Mouse (Mus musculus): ENCODE measurements around the gene Bap1. TPM values are rescaled to one million over a fixed set of nuclear protein-coding genes. Genes with fewer than 3 reads are reported as not detected.

The Bap1 gene
- polyA plus RNA-seq, 1 experiment from 2014 or later: 125 TPM

- Histone ChIP-seq H3K4me3 (ENCODE audit: low read depth, low read length) (no peak overlapping the region), H3K36me3 (ENCODE audit: control insufficient read depth, insufficient read depth, low read length) (no peaks in the 10 kb centered on the region), H3K27ac (ENCODE audit: low read depth, low read length) (no peak overlapping the region), H3K9ac (ENCODE audit: low read length) (no peak overlapping the region), H3K4me1 (ENCODE audit: control insufficient read depth, insufficient read depth, low read length) (0 out of 2 replicates have a peak, but pooled peaks cover 2% of the 10 kb centered on the region), H3K27me3 (ENCODE audit: control insufficient read depth, insufficient read depth, low read length) (no peaks in the 10 kb centered on the region), H3K4me2 (ENCODE audit: low read depth) (no peak overlapping the region), H3K9me3 (ENCODE audit: control insufficient read depth, low read length) (no peaks in the 10 kb centered on the region)
- no peak for ATAC-seq (ENCODE audit: insufficient read depth, low FRiP score, low TSS enrichment)
- DNase-seq (ENCODE audit: low spot score): no peak
- WGBS: 94% methylated on average over 1 of the region's 1 CpGs
Measured at GRCm38 (mm10) chr14:31245946-31246345, 5.3 kb upstream of the Bap1 start.

- Histone ChIP-seq H3K27ac (ENCODE audit: low read depth, low read length) (no peak overlapping the region), H3K4me3 (ENCODE audit: low read depth, low read length) (no peak overlapping the region), H3K4me2 (ENCODE audit: low read depth) (no peak overlapping the region), H3K4me1 (ENCODE audit: control insufficient read depth, insufficient read depth, low read length) (peaks cover 9% of the 10 kb centered on the region; the same call in 1 of the 2 replicates), H3K9ac (ENCODE audit: low read length) (no peak overlapping the region), H3K9me3 (ENCODE audit: control insufficient read depth, low read length) (no peaks in the 10 kb centered on the region), H3K27me3 (ENCODE audit: control insufficient read depth, insufficient read depth, low read length) (no peaks in the 10 kb centered on the region), H3K36me3 (ENCODE audit: control insufficient read depth, insufficient read depth, low read length) (0 out of 2 replicates have a peak, but pooled peaks cover 2% of the 10 kb centered on the region)
- 92% methylated on average over 6 of the region's 6 CpGs for WGBS
- ATAC-seq (ENCODE audit: insufficient read depth, low FRiP score, low TSS enrichment) (no peak), DNase-seq (ENCODE audit: low spot score) (no peak)
Measured at GRCm38 (mm10) chr14:31248396-31248795, 2.9 kb upstream of the Bap1 start.

DNA sequence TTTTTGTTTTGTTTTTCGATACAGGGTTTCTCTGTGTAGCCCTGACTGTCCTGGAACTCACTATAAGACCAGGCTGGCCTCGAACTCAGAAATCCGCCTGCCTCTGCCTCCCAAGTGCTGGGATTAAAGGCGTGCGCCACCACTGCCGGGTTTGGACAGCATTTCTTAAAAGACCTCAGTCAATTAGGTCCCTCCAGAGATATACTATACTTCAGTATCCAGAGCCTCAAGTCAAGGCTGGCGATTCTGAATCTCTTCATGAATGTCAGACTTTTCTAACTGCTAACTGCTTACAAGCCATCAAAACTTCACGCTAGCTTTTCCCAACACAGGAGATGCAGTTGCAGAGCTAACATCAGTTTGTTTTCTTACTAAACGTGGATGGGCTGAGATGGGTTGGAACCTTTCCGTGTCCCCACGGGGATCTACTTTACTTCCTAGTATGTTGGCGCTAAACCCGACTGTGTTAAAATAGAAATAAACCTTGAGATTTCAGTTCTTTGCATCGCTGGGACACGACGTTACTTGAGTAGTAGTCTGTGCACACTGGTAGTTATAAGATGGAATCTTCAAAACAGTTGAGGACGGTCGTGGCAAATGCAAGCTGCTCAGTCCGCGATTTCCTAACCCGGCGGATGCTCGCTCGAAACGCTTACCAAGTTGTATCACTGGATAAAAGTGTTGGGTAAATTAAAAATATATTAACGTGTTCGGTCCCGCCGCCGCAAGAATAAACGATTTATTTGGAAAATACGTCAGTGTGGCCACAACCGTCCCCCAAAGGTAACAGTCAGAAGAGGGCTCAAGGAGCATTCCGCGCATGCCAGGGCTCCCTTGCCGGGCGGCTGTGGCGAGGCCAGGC lies 797 bp upstream of the Bap1 start:
- Histone ChIP-seq H3K9ac (ENCODE audit: low read length) (peak overlapping the region; percentile 97), H3K4me2 (ENCODE audit: low read depth) (peak overlapping the region; percentile 84), H3K27ac (ENCODE audit: low read depth, low read length) (peak overlapping the region; percentile 88), H3K9me3 (ENCODE audit: control insufficient read depth, low read length) (no peaks in the 10 kb centered on the region), H3K36me3 (ENCODE audit: control insufficient read depth, insufficient read depth, low read length) (peaks cover 11% of the 10 kb centered on the region), H3K4me3 (ENCODE audit: low read depth, low read length) (peak overlapping the region; percentile 92), H3K27me3 (ENCODE audit: control insufficient read depth, insufficient read depth, low read length) (no peaks in the 10 kb centered on the region), H3K4me1 (ENCODE audit: control insufficient read depth, insufficient read depth, low read length) (peaks cover 9% of the 10 kb centered on the region; the same call in 1 of the 2 replicates)
- ATAC-seq (ENCODE audit: insufficient read depth, low FRiP score, low TSS enrichment) (no peak), DNase-seq (ENCODE audit: low spot score) (no peak)
- WGBS: 22% methylated on average over 38 of the region's 38 CpGs

- peaks cover 19% of the 10 kb centered on the region for H3K36me3 ChIP-seq (ENCODE audit: control insufficient read depth, insufficient read depth, low read length)
- H3K4me1 ChIP-seq (ENCODE audit: control insufficient read depth, insufficient read depth, low read length): peaks cover 9% of the 10 kb centered on the region; the same call in 1 of the 2 replicates
- H3K4me3 ChIP-seq (ENCODE audit: low read depth, low read length): peak overlapping the region; percentile 92
- peak overlapping the region; percentile 97 for H3K9ac ChIP-seq (ENCODE audit: low read length)
- peak overlapping the region; percentile 88; the same call in 1 of the 2 replicates for H3K27ac ChIP-seq (ENCODE audit: low read depth, low read length)
- H3K27me3 ChIP-seq (ENCODE audit: control insufficient read depth, insufficient read depth, low read length): no peaks in the 10 kb centered on the region
- H3K9me3 ChIP-seq (ENCODE audit: control insufficient read depth, low read length): no peaks in the 10 kb centered on the region
- ATAC-seq (ENCODE audit: insufficient read depth, low FRiP score, low TSS enrichment) (peak; percentile 68), DNase-seq (ENCODE audit: low spot score) (no peak)
- WGBS: 2% methylated on average over 18 of the region's 18 CpGs
- peak overlapping the region; percentile 84 for H3K4me2 ChIP-seq (ENCODE audit: low read depth)
Measured at GRCm38 (mm10) chr14:31251626-31252025, 376 bp downstream of the Bap1 start.

- H3K9ac ChIP-seq (ENCODE audit: low read length): peak overlapping the region; percentile 97
- no peaks in the 10 kb centered on the region for H3K9me3 ChIP-seq (ENCODE audit: control insufficient read depth, low read length)
- DNase-seq (ENCODE audit: low spot score) (no peak), ATAC-seq (ENCODE audit: insufficient read depth, low FRiP score, low TSS enrichment) (no peak)
- H3K4me2 ChIP-seq (ENCODE audit: low read depth): peak overlapping the region; percentile 84
- 89% methylated on average over 5 of the region's 5 CpGs for WGBS
- no peak overlapping the region for H3K27ac ChIP-seq (ENCODE audit: low read depth, low read length)
- peaks cover 9% of the 10 kb centered on the region; the same call in 1 of the 2 replicates for H3K4me1 ChIP-seq (ENCODE audit: control insufficient read depth, insufficient read depth, low read length)
- H3K4me3 ChIP-seq (ENCODE audit: low read depth, low read length): peak overlapping the region; percentile 92
- H3K27me3 ChIP-seq (ENCODE audit: control insufficient read depth, insufficient read depth, low read length): no peaks in the 10 kb centered on the region
- peaks cover 23% of the 10 kb centered on the region for H3K36me3 ChIP-seq (ENCODE audit: control insufficient read depth, insufficient read depth, low read length)
Measured at GRCm38 (mm10) chr14:31252091-31252490, 841 bp downstream of the Bap1 start.

- Histone ChIP-seq H3K4me2 (ENCODE audit: low read depth) (no peak overlapping the region), H3K9ac (ENCODE audit: low read length) (no peak overlapping the region), H3K27ac (ENCODE audit: low read depth, low read length) (no peak overlapping the region), H3K4me3 (ENCODE audit: low read depth, low read length) (no peak overlapping the region), H3K4me1 (ENCODE audit: control insufficient read depth, insufficient read depth, low read length) (no peaks in the 10 kb centered on the region), H3K36me3 (ENCODE audit: control insufficient read depth, insufficient read depth, low read length) (peaks cover 44% of the 10 kb centered on the region), H3K9me3 (ENCODE audit: control insufficient read depth, low read length) (no peaks in the 10 kb centered on the region), H3K27me3 (ENCODE audit: control insufficient read depth, insufficient read depth, low read length) (no peaks in the 10 kb centered on the region)
- 91% methylated on average over 14 of the region's 14 CpGs for WGBS
- ATAC-seq (ENCODE audit: insufficient read depth, low FRiP score, low TSS enrichment) (no peak), DNase-seq (ENCODE audit: low spot score) (no peak)
Measured at GRCm38 (mm10) chr14:31258476-31259050, 7.3 kb downstream of the Bap1 start.

DNA sequence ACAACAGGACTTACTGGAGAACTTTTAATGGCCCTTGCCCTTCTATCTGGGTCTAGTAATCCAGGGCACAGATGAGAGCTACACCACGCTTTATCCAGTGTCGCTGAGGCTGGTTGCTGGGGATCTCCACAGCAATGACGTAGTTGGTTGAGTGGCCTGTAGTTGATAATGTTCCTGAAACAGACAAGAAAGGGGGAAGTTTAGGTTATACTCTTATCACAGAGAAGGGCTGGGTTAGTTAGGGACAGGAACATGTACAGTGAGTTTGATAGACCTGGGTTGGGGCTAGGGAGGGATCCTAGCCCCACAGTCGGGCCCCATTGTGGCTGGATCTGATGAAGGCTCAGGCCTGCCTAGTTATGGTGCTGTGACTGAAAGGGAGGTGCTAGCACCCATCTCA lies 9.1 kb downstream of the Bap1 start:
- Histone ChIP-seq H3K9ac (ENCODE audit: low read length) (no peak overlapping the region), H3K36me3 (ENCODE audit: control insufficient read depth, insufficient read depth, low read length) (peaks cover 36% of the 10 kb centered on the region), H3K27ac (ENCODE audit: low read depth, low read length) (no peak overlapping the region), H3K27me3 (ENCODE audit: control insufficient read depth, insufficient read depth, low read length) (no peaks in the 10 kb centered on the region), H3K4me3 (ENCODE audit: low read depth, low read length) (no peak overlapping the region), H3K4me1 (ENCODE audit: control insufficient read depth, insufficient read depth, low read length) (no peaks in the 10 kb centered on the region), H3K4me2 (ENCODE audit: low read depth) (no peak overlapping the region), H3K9me3 (ENCODE audit: control insufficient read depth, low read length) (no peaks in the 10 kb centered on the region)
- DNase-seq (ENCODE audit: low spot score) (no peak), ATAC-seq (ENCODE audit: insufficient read depth, low FRiP score, low TSS enrichment) (no peak)
- WGBS: 87% methylated on average over 4 of the region's 4 CpGs

- Histone ChIP-seq H3K9ac (ENCODE audit: low read length) (no peak overlapping the region), H3K36me3 (ENCODE audit: control insufficient read depth, insufficient read depth, low read length) (peaks cover 34% of the 10 kb centered on the region), H3K4me3 (ENCODE audit: low read depth, low read length) (no peak overlapping the region), H3K27me3 (ENCODE audit: control insufficient read depth, insufficient read depth, low read length) (no peaks in the 10 kb centered on the region), H3K9me3 (ENCODE audit: control insufficient read depth, low read length) (no peaks in the 10 kb centered on the region), H3K27ac (ENCODE audit: low read depth, low read length) (no peak overlapping the region), H3K4me2 (ENCODE audit: low read depth) (no peak overlapping the region), H3K4me1 (ENCODE audit: control insufficient read depth, insufficient read depth, low read length) (no peaks in the 10 kb centered on the region)
- ATAC-seq (ENCODE audit: insufficient read depth, low FRiP score, low TSS enrichment): no peak
- no peak for DNase-seq (ENCODE audit: low spot score)
- 92% methylated on average over 9 of the region's 9 CpGs for WGBS
Measured at GRCm38 (mm10) chr14:31260932-31261331, 9.7 kb downstream of the Bap1 start.
